Mouse (Mus musculus) hindbrain, postnatal 0 days (tissue): ENCODE measurements around the gene Nmnat3. TPM values are rescaled to one million over a fixed set of nuclear protein-coding genes. Genes with fewer than 3 reads are reported as not detected.

Experiments
- ATAC-seq: fragments of 200-750 bp; cut with Nextera tagmentation; 2 replicates; pipeline ENCODE4 v1.8.0; 2017; ENCODE audit warnings: mild to moderate bottlenecking, moderate TSS enrichment, moderate library complexity
- DNase-seq: peaks from one replicate; pipeline ENCODE4 v3.0.0-alpha.2; 2015; ENCODE audit warnings: low spot score
- H3K27ac ChIP-seq: fragments of 300-500 bp; sonication (generic); 2 replicates; pipeline ENCODE4 v1.5.1; 2014; ENCODE audit warnings: mild to moderate bottlenecking
- H3K27me3 ChIP-seq: fragments of 300-500 bp; sonication (generic); 2 replicates; pipeline ENCODE4 v1.6.1; 2014; ENCODE audit warnings: low read length, mixed read lengths; ENCODE audit not compliant: insufficient read depth
- H3K36me3 ChIP-seq: fragments of 300-500 bp; sonication (generic); 2 replicates; pipeline ENCODE4 v1.6.1; 2014; ENCODE audit warnings: low read length, mixed read lengths; ENCODE audit not compliant: insufficient read depth
- H3K4me1 ChIP-seq: fragments of 300-500 bp; sonication (generic); 2 replicates; pipeline ENCODE4 v1.6.1; 2014; ENCODE audit warnings: antibody characterized with exemption, low read length, mixed read lengths; ENCODE audit not compliant: insufficient read depth
- H3K4me2 ChIP-seq: fragments of 300-500 bp; sonication (generic); 2 replicates; pipeline ENCODE4 v1.6.1; 2014; ENCODE audit warnings: low read depth, mild to moderate bottlenecking, low read length, moderate library complexity, mixed read lengths
- H3K4me3 ChIP-seq: fragments of 300-500 bp; sonication (generic); 2 replicates; pipeline ENCODE4 v1.5.1; 2014; ENCODE audit warnings: low read length
- H3K9ac ChIP-seq: fragments of 300-500 bp; sonication (generic); replicated peaks from 2 replicates; pipeline ENCODE4 v1.6.1; 2014; ENCODE audit warnings: mild to moderate bottlenecking, low read length, moderate library complexity, mixed read lengths
- H3K9me3 ChIP-seq: fragments of 300-500 bp; sonication (generic); 2 replicates; pipeline ENCODE4 v1.6.1; 2016; ENCODE audit warnings: low read length, mixed read lengths
- CTCF ChIP-seq: IDR thresholded peaks from 2 replicates; pipeline ENCODE4 v1.5.1; 2016; ENCODE audit warnings: antibody characterized with exemption, control low read depth, low read depth
- WGBS: fragments of 180-500 bp; shearing (Covaris S2); extraction: QIAGEN DNeasy Blood & Tissue Kit; methylation state at CpG from one replicate; pipeline ENCODE4 v1.1.7; 2014; 5-methylcytosine and 5-hydroxymethylcytosine counted together
- polyA plus RNA-seq: library from polyadenylated mRNA; unstranded; fragments of >200 nt; fragmentation: Nextera tagmentation; extraction: Ambion mirVana; gene quantifications from 2 replicates; pipeline ENCODE4 v1.2.1, GENCODE M21; 2015
- total RNA-seq: library from RNA; depleted of rRNA; stranded (reverse); fragments of >200 nt; gene quantifications from 2 replicates; pipeline ENCODE4 v1.2.3, GENCODE M21; 2014

Nmnat3 gene
- total and polyA plus RNA-seq, 2 experiments from 2014 or later, result 1.3 to 1.5 TPM

GRCm38 (mm10) chr9:98373358-98373757, 86.1 kb downstream of the Nmnat3 start:
- Histone ChIP-seq H3K4me2 (no peak overlapping the region), H3K9ac (no peak overlapping the region), H3K9me3 (no peaks in the 10 kb centered on the region), H3K36me3 (no peaks in the 10 kb centered on the region), H3K27me3 (no peaks in the 10 kb centered on the region), H3K4me1 (no peaks in the 10 kb centered on the region), H3K4me3 (no peak overlapping the region), H3K27ac (no peak overlapping the region)
- peak; percentile 41 for TF ChIP-seq CTCF
- no peak for DNase-seq
- ATAC-seq, result no peak
- WGBS, result 94% methylated on average over 5 of the region's 5 CpGs

GRCm38 (mm10) chr9:98374897-98375296, 87.7 kb downstream of the Nmnat3 start:
- WGBS, result 72% methylated on average over 11 of the region's 11 CpGs
- ATAC-seq (no peak), DNase-seq (no peak)
- TF ChIP-seq CTCF, result no peak
- Histone ChIP-seq H3K36me3 (no peaks in the 10 kb centered on the region), H3K27ac (no peak overlapping the region), H3K4me1 (no peaks in the 10 kb centered on the region), H3K9ac (no peak overlapping the region), H3K9me3 (no peaks in the 10 kb centered on the region), H3K4me3 (no peak overlapping the region), H3K4me2 (no peak overlapping the region), H3K27me3 (no peaks in the 10 kb centered on the region)

GRCm38 (mm10) chr9:98375329-98376170, 88.3 kb downstream of the Nmnat3 start:
- DNase-seq, result no peak
- no peaks in the 10 kb centered on the region for H3K9me3 ChIP-seq
- 41% methylated on average over 5 of the region's 5 CpGs for WGBS
- H3K4me1 ChIP-seq, result no peaks in the 10 kb centered on the region
- H3K36me3 ChIP-seq, result no peaks in the 10 kb centered on the region
- no peak overlapping the region for H3K9ac ChIP-seq
- H3K4me2 ChIP-seq, result no peak overlapping the region
- no peaks in the 10 kb centered on the region for H3K27me3 ChIP-seq
- no peak overlapping the region for H3K27ac ChIP-seq
- no peak for TF ChIP-seq CTCF
- ATAC-seq, result no peak
- no peak overlapping the region for H3K4me3 ChIP-seq

GRCm38 (mm10) chr9:98379736-98380135, 92.5 kb downstream of the Nmnat3 start:
- Histone ChIP-seq H3K4me2 (no peak overlapping the region), H3K4me3 (no peak overlapping the region), H3K27ac (no peak overlapping the region), H3K4me1 (no peaks in the 10 kb centered on the region), H3K9ac (no peak overlapping the region), H3K9me3 (no peaks in the 10 kb centered on the region), H3K27me3 (no peaks in the 10 kb centered on the region), H3K36me3 (no peaks in the 10 kb centered on the region)
- no peak for ATAC-seq
- TF ChIP-seq CTCF, result no peak
- WGBS, result 79% methylated on average over 4 of the region's 4 CpGs
- no peak for DNase-seq

- DNase-seq, result no peak
- no peaks in the 10 kb centered on the region for H3K27me3 ChIP-seq
- TF ChIP-seq CTCF, result no peak
- H3K4me3 ChIP-seq, result no peak overlapping the region
- WGBS, result 92% methylated on average over 9 of the region's 9 CpGs
- no peak overlapping the region for H3K27ac ChIP-seq
- no peaks in the 10 kb centered on the region for H3K36me3 ChIP-seq
- no peak overlapping the region for H3K4me2 ChIP-seq
- no peaks in the 10 kb centered on the region for H3K4me1 ChIP-seq
- no peaks in the 10 kb centered on the region for H3K9me3 ChIP-seq
- no peak for ATAC-seq
- no peak overlapping the region for H3K9ac ChIP-seq
These were observed 93.4 kb downstream of the Nmnat3 start for GRCm38 (mm10) chr9:98380593-98380992.

DNA sequence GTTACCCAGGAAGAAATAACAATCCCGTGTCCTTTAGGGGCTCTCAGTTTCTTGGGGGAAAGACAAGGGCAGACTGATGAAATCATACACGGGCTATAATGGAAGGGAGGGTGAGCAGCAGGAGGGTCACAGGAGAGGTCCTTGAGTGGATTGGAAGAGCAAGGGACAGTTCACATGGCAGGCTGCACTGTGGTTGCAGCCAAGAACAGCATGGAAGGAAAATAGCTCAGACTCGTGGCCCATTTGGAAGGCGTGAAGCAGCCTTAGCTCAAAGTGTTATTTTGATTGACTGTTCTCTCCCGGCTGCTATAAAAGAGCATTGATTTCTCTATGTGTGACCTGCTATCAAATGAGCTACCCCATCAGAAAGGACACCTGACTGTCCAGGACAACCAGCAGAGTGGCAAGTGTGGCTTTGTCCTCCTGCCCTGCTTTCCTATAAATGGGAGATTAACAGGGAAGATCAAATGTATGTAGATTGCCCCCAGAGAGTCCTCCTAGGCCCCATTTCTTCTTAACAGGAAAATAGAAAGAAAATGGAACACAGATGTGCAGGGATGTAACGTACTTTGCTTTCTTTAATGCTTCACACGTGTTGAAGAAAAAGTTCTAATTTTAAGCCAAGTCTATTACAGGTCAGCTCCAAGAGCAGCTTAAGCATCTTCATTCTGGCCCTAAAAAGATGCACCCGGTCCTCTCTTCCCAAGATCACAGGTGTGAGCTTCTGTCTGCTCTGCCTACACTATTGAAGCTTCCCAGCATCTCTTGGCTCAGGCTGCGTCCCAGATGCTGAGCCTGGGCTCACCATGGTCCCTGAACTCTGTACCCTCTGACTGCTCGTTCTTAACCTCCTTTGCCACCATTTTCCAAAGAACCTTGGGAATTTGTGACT, 100.8 kb downstream of the Nmnat3 start:
- Histone ChIP-seq H3K9ac (no peak overlapping the region), H3K4me2 (no peak overlapping the region), H3K4me1 (no peaks in the 10 kb centered on the region), H3K9me3 (no peaks in the 10 kb centered on the region), H3K27ac (no peak overlapping the region), H3K27me3 (no peaks in the 10 kb centered on the region), H3K36me3 (no peaks in the 10 kb centered on the region), H3K4me3 (no peak overlapping the region)
- ATAC-seq, result no peak
- no peak for DNase-seq
- WGBS, result 65% methylated on average over 10 of the region's 10 CpGs
- TF ChIP-seq CTCF, result no peak
